Mouse (Mus musculus) erythroblast, embryonic 14.5 days (primary cell): ENCODE measurements at regions not wholly inside any gene's neighbourhood (a gene's known extent, or its start where the extent isn't known, plus 50 kb on each side); places are given as distances from the start of the nearest gene placed in this dataset.

Source experiments
- H3K27me3 ChIP-seq: 2 replicates; pipeline ENCODE4 v1.6.1; 2012; ENCODE audit warnings: inconsistent platforms; ENCODE audit not compliant: control insufficient read depth
- H3K36me3 ChIP-seq: 2 replicates; pipeline ENCODE4 v1.6.1; 2012; ENCODE audit warnings: mild to moderate bottlenecking, inconsistent platforms; ENCODE audit not compliant: control insufficient read depth
- H3K4me1 ChIP-seq: 2 replicates; pipeline ENCODE4 v1.6.1; 2012; ENCODE audit warnings: inconsistent platforms; ENCODE audit not compliant: control insufficient read depth
- H3K4me3 ChIP-seq: replicated peaks from 2 replicates; pipeline ENCODE3; 2012; ENCODE audit warnings: moderate library complexity, mild to moderate bottlenecking, inconsistent platforms
- H3K9me3 ChIP-seq: 2 replicates; pipeline ENCODE4 v1.6.1; 2012; ENCODE audit warnings: low read length, inconsistent platforms, mixed read lengths; ENCODE audit not compliant: control insufficient read depth
- GATA1 ChIP-seq: IDR thresholded peaks from 2 replicates; pipeline ENCODE4 v1.6.1; 2012; ENCODE audit warnings: low read length, inconsistent platforms, mixed read lengths
- TAL1 ChIP-seq: IDR thresholded peaks from 3 replicates; pipeline ENCODE4 v1.6.1; 2012; ENCODE audit warnings: low read length, inconsistent platforms, mixed read lengths

DNA sequence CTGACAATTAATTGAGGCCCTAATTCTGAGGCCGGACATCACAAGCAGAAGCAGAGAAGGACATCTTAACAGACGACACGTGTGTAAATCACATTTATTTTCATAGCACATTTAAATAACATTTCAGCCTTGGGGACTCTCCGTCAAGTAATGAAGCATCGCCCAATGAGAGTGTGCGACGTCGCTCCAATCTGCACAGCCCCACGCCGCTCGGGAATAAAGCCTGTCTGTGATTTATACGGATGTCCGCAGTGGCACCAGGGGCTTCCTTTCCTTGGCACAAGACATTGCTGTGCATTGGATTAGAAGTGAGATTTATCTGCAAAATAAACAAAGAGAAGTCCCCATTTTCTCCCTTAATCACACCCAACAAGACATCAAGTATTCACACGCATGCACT is 231.6 kb upstream of the Nfe2l3 start:
- Histone ChIP-seq H3K9me3 (no peaks in the 10 kb centered on the region), H3K36me3 (no peaks in the 10 kb centered on the region), H3K4me1 (no peaks in the 10 kb centered on the region), H3K4me3 (no peak overlapping the region), H3K27me3 (peaks cover 5% of the 10 kb centered on the region; the same call in 1 of the 2 replicates)
- TF ChIP-seq TAL1 = no peak
- no peak for TF ChIP-seq GATA1

DNA sequence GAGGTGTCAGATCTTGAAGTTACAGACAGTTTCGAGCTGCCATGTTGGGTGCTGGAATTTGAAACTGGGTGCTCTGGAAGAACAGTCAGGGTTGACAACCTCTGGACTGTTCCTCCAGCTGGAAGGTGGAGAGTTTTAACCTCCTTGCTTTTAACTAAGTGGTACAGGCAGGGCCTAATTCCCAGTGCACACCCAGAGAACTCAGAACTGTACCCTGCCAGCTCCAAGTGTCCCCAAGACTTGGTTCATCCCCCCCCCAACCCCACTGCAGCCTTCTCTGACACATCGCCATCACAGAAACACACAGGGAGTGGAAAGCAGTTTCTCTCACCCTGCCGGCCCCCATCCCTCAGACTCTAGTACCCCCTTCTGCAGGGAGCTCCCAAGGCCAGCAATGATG is 228.2 kb upstream of the Nfe2l3 start:
- peaks cover 21% of the 10 kb centered on the region for H3K27me3 ChIP-seq
- no peaks in the 10 kb centered on the region for H3K36me3 ChIP-seq
- H3K9me3 ChIP-seq = no peaks in the 10 kb centered on the region
- H3K4me3 ChIP-seq = no peak overlapping the region
- TF ChIP-seq GATA1 = no peak
- no peak for TF ChIP-seq TAL1
- H3K4me1 ChIP-seq = no peaks in the 10 kb centered on the region

DNA sequence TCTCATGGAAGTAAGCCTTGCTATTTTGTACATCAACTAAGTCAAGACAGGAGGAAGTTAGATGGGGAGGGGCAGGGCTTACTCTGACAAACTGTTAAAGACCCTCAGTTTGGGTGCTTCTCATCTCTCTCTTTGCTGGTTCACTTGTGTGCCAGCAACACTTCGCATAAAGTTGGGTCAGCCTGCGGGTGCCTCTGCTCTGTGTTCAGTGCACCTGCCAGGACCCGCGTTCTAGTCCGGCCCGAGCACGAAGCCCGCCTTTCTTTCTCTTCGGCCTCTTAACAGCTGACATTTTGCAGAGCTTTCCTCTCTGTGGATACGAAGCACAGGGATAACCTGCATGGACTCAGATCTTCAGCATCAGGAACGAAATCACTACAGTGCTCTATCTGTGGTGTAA is 227.1 kb upstream of the Nfe2l3 start:
- Histone ChIP-seq H3K4me3 (no peak overlapping the region), H3K4me1 (no peaks in the 10 kb centered on the region), H3K9me3 (no peaks in the 10 kb centered on the region), H3K27me3 (peaks cover 21% of the 10 kb centered on the region), H3K36me3 (no peaks in the 10 kb centered on the region)
- TF ChIP-seq TAL1 = no peak
- TF ChIP-seq GATA1 = no peak

DNA sequence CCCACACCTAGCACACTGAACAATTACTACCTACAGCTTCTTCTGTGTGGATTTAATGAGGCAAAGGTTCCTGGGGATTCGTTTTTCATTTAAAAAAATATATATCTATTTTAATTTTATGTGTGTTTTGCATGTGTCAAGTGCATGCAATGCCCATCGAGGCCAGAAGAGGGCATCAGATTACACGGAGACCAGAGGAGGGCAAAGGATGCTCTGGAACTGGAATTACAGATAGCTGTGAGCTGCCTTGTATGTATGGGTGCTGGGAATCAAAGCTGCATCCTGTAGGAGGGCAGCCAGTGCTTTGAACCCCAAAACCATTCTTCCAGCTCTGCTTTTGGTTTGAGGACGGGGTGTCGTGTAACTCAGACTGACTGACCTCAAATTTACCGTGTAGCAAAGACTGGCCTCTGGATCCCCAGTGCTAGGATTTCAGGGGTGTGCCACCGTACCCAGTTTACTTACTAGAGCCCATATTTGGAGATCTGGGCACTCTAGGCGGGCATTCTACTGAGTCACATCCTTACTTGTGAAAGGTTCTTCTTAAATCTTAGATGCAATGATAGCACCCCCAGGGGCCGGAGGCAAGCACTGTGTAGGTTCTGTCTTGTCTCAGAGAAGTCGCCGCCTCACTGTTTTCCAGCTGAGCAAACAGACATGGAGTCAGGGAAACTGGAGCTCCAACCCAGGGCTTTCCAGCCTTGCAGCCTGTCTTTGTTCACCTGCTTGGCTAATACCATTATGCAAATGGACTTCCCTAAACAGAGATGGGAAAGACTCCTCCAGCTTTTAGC is 225.6 kb upstream of the Nfe2l3 start:
- Histone ChIP-seq H3K36me3 (no peaks in the 10 kb centered on the region), H3K27me3 (peaks cover 21% of the 10 kb centered on the region), H3K9me3 (no peaks in the 10 kb centered on the region), H3K4me3 (no peak overlapping the region), H3K4me1 (no peaks in the 10 kb centered on the region)
- TF ChIP-seq GATA1 (no peak), TAL1 (no peak)

DNA sequence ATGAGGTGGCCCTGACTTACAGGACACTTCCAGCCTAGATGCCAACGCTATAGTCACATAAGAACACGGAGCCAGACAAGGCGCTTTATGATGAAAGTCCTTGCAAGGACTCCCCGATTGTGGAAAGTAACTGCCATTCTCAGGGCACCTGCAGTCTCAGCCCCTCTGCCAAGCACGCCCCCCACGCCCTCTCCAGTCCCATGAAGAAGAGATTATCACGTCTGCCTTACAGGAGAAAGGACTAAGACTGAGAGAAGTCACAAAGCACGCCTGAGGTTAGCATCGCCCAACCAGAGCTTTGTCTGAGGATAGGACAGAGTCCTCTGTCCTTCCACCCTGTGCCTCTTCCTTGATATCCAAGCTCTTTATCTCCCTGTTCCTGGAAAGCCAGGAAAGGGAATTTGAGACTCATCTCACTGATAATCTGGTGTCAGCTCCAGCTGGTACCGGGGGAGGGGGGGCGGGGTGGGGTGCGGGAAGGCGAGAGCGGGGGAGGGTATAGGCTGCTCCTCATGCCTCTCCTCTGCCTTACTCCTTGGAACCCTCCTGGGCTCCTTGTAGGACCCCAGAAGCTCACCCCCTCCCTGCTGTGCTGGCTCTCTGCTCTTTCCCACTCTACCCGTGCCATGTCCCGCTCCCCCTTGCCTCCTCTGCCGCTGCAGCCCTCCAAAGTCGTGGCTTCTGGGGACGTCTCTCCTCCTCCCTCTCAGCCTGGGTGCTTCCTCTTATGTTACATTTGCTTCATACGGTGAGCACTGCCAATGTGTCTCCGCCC is 224.7 kb upstream of the Nfe2l3 start:
- Histone ChIP-seq H3K4me3 (no peak overlapping the region), H3K4me1 (no peaks in the 10 kb centered on the region), H3K9me3 (no peaks in the 10 kb centered on the region), H3K27me3 (peaks cover 21% of the 10 kb centered on the region), H3K36me3 (no peaks in the 10 kb centered on the region)
- TF ChIP-seq GATA1 (no peak), TAL1 (no peak)

DNA sequence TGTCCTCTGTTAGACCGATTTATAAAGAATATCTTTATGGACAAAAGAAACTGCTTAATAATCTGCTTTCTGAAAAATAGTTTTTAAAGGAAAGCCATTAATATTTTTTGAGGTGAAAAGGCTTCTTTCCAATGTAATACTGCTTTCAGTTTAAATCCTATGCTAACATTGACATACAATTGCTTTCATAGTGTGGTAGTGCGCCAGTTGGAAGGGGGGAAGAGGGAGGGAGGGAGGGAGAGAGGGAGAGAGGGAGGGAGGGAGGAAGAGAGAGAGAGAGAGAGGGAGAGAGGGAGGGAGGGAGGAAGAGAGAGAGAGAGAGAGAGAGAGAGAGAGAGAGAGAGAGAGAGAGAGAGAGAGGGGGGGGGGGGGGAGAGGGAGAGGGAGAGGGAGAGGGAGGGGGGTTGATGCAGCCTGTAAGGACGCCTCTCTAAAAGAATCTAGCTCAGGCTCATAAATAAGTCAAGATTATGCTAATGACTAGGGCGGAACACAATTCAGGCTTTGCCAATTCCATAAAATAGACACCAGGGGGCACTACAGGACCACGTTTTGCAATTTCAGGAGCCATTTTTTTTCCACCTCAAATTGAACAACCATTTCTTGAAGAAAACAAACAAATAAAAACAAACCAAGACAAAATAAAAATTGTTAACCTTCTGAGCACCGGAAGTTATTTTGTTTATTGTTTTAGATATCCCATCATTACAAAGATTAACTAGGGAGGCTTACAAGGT is 223.6 kb upstream of the Nfe2l3 start:
- Histone ChIP-seq H3K9me3 (no peaks in the 10 kb centered on the region), H3K4me1 (no peaks in the 10 kb centered on the region), H3K27me3 (peaks cover 21% of the 10 kb centered on the region), H3K36me3 (no peaks in the 10 kb centered on the region), H3K4me3 (no peak overlapping the region)
- TF ChIP-seq GATA1 (no peak), TAL1 (no peak)

DNA sequence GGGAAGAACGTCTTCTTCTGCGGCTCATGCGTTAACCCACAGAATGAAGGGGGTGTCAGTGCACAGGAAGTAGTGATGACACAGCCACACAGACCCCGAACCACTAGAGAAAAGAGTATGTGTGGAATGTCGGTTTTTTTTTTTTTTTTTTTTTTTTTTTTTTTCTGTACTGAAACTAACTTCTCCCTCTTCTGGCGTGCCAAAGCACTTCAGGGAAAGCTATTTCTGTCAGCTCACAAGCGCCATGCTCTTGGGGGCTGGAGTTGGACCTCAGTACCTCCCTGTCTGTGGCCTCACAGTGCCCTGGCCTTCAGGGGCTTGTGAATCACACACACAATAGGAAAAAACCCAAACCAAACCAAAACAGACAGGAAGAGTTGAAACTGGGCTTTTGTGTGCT is 221.1 kb upstream of the Nfe2l3 start:
- no peak overlapping the region for H3K4me3 ChIP-seq
- TF ChIP-seq GATA1 (no peak), TAL1 (no peak)
- H3K36me3 ChIP-seq = no peaks in the 10 kb centered on the region
- no peaks in the 10 kb centered on the region for H3K4me1 ChIP-seq
- H3K9me3 ChIP-seq = no peaks in the 10 kb centered on the region
- H3K27me3 ChIP-seq = peaks cover 16% of the 10 kb centered on the region

DNA sequence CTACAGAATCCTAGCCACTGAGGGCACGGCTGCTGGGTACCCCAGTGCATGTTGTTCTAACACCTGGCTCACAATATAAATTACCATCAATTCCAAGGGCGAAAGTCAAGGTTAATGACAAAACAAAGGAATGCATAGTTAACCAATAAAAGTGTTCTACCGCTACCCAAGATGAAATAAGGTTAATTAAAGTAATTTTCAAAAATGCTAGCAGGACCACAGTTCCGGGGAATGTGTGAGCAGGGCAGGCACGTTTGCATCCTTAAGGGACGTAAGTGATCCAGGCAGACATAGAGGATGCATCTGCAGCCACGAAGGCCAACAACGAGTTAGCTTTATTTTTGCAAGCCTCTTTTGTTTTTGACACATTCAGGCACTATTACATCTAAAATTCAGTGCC is 220.3 kb upstream of the Nfe2l3 start:
- Histone ChIP-seq H3K4me1 (no peaks in the 10 kb centered on the region), H3K27me3 (peaks cover 10% of the 10 kb centered on the region), H3K4me3 (no peak overlapping the region), H3K36me3 (no peaks in the 10 kb centered on the region), H3K9me3 (no peaks in the 10 kb centered on the region)
- TF ChIP-seq TAL1 (no peak), GATA1 (no peak)

DNA sequence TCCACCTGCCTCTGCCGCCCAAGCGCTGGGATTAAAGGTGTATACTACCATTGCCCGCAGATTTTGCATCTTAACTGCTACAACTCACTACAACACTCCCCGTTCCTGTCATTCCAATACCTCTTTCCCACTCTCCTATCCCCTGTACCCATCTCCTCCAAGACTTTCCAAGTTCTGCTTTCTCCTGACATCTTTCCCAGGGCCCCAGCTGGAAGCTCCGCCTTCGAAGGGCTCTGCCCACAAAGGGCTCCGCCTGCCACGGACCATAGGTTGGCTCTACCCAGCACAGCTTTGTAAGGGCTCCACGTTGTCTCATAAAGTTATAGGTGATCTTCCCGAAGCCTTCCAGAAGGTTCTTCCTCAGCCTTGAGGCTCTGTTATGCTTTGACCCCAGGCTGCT is 217.1 kb upstream of the Nfe2l3 start:
- Histone ChIP-seq H3K36me3 (no peaks in the 10 kb centered on the region), H3K4me1 (no peaks in the 10 kb centered on the region), H3K9me3 (no peaks in the 10 kb centered on the region), H3K27me3 (no peaks in the 10 kb centered on the region), H3K4me3 (no peak overlapping the region)
- TF ChIP-seq TAL1 (no peak), GATA1 (no peak)
